Mouse (Mus musculus) gastrocnemius, postnatal 36 days (tissue): ENCODE measurements around the gene Rnasel. TPM values are rescaled to one million over a fixed set of nuclear protein-coding genes. Genes with fewer than 3 reads are reported as not detected.
"Not testable (repeated sequence)": the region's sequence is repeated elsewhere in the genome, so short reads cannot be mapped to it uniquely, and the experiment has no call there.

Experiments
- DNase-seq, 2 experiments: peaks; one replicate each; pipeline ENCODE4 v3.0.0; 2022
- intact Hi-C: fragments of 180-260 bp; cut with DNase I; formaldehyde crosslinking; loops from one replicate; pipeline ENCODE4 v1.15.1; 2025
- total RNA-seq, 2 experiments: library from RNA; stranded (reverse); gene quantifications; 2 replicates each; pipeline ENCODE4 v1.2.3; 2021

Rnasel gene
- total RNA-seq, 2 experiments from 2014 or later: 0.99 to 1.4 TPM

GRCm38 (mm10) chr1:153766298-153766697, 17.1 kb downstream of the Rnasel start:
- intact Hi-C loops: no loop called here
- no peak for DNase-seq

DNA sequence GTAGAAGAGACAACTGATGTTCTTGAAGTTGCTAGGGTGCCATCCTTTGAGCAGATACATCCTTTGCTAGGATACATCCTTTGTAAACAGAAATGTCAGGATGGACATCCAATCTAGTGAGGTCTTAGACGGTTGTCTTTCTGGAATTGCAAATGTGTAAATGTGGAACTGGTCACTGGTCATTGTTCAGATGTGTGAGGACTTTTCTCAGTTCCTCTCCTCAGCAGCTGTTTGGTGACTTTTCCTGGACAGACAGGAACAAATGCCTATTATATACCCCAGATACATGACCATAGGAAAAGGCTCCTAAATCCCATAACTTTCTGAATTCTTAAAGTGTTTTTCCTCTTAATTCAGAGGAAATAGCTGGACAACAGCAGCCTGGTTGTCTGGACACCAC, 18.1 kb downstream of the Rnasel start:
- intact Hi-C loops: no loop called here
- no peak for DNase-seq

- no peak for DNase-seq
- intact Hi-C loops: no loop called here
Measured at GRCm38 (mm10) chr1:153768465-153768864, 19.2 kb downstream of the Rnasel start.

DNA sequence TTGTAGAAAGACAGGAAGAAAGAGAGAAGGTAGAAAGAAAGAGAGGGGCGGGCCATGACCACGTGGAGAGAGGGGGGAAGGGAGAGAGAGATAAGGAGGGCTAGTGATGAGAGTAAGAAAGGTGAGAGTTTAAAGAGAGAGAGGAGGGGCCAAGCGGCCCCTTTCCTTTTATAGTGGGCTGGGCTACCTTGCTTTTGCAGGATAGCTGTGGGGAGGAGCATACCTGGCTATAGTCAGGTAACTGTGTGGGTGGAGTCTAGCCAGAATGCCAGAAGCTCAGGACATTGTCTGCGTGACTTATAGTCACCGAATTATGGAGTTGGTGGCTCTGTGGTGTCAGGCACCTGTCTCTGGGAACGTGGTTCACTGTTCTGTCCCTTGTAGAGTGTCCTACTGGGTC, 20.3 kb downstream of the Rnasel start:
- DNase-seq, intact Hi-C loops: not testable (repeated sequence)

GRCm38 (mm10) chr1:153769998-153770775, 21.0 kb downstream of the Rnasel start:
- DNase-seq: no peak
- intact Hi-C loops: no loop called here

DNA sequence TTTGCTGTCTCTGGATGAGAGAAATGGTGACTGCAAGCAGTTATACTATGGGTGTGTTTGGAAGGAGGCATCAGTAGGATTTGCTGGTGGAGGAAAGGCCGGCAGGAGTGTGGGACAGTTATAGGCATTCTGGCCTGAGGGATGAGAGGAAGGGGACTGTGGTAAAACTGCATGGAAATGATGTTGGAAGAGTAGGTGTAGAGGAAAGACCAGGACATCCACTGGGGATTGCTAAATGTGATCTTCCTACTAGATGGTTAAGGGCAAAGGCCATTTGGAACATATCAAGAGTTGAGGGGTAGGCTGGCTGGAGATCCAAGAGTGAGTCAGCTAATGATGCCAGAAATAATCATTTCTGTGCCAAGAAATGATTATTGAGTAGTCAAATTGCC, 21.5 kb downstream of the Rnasel start:
- intact Hi-C loops: no loop called here
- DNase-seq: no peak

DNA sequence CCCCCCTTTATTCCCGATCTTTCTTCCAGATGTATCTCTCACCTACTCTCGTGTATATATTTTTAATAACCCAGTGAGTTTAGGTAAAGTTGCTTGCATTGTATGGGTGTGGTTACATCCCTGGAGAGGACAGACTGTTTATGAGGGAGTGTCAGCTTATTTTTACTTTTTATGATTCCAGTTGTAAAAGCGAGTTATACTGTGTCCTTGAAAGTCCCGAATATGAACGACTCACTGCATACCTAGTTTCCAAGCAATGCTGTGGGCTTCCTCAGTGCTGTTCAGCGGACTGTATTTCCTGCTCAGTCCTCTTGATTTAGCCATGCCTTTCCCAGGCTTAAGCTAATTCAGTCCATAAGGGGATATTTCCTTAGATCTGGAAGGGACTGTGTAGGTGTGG, 25.9 kb downstream of the Rnasel start:
- no peak for DNase-seq
- intact Hi-C loops: no loop called here

DNA sequence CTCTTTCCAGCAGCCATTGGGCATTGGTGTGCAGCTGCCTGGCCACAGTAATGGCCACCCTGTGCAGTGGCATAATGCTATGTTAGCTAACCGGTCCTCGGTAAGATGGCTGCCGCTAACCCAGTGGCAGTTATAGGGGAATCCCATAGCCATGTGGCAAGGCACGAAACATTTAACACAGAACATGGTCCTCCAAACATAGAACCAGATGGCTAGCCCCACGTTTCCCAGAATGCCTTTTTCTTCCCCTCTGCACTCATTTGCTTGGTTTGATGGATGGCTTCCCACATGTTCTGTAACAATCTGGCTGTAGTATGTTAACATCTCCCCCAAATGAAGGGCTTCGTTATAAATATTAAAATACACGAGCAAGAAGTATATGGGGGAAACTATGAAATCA, 27.0 kb downstream of the Rnasel start:
- no peak for DNase-seq
- intact Hi-C loops: no loop called here

DNA sequence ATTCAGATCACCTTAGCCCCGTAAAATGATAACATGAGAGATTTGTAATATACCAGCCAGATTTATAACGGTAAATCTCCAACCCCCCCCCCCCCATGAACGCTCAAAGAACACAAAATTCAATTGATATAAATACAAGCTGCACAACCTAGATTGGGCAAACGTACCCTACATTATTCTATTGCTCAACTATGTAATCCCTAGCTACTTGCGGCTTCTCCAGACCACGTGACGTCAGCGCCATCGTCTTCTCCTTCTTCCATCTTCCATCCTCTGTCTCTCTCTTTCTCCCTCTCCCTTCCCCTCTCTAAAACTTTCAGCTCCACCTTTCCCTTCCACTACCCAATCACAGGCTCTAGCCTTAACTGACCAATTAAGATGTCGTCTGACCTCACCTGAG, 29.0 kb downstream of the Rnasel start:
- DNase-seq: no peak
- intact Hi-C loops: no loop called here

- no peak for DNase-seq
Measured at GRCm38 (mm10) chr1:153783339-153783738, 34.1 kb downstream of the Rnasel start.

DNA sequence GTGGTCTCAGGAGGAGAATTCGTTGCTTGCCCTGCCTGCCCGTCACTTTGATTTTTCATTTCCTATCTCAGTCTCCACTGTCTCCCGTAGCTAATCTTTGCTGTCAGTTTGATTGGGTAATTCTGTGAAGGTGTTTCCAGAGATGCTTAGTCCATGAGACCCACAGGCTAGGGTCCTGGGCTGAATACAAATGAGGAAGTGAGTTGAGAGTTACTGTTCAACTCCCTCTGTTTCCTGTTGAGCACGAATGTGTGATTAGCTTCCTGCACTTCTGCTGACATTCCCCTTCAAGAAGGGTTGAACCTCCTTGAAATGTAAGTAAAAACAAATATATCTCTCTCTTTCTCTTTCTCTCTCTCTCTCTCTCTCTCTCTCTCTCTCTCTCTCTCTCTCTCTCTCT, 36.4 kb downstream of the Rnasel start:
- DNase-seq: no peak
- intact Hi-C loops: no loop called here

More at GRCm38 (mm10) chr1:153783339-153783738, 34.1 kb downstream of the Rnasel start:
- intact Hi-C loops: no loop called here

DNA sequence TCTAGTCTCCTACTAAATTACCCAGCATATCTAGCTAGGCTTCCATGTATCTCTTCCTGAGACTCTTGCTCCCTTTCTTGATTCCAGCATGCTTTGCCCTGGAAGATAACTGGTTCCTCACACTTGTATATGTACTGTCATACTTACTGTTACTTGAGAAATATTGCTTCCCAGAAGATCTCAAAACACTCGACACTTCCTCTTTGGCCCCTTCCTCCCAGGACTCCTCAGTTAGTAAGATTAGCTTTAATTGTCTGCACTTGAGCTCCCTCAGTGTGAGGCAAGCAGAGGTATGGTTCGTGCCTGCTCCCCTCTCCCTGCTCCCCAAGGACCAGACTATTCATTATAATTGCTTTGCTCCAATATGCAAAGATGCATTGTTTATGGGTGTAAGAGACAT, 41.5 kb downstream of the Rnasel start:
- intact Hi-C loops: no loop called here
- no peak for DNase-seq

DNA sequence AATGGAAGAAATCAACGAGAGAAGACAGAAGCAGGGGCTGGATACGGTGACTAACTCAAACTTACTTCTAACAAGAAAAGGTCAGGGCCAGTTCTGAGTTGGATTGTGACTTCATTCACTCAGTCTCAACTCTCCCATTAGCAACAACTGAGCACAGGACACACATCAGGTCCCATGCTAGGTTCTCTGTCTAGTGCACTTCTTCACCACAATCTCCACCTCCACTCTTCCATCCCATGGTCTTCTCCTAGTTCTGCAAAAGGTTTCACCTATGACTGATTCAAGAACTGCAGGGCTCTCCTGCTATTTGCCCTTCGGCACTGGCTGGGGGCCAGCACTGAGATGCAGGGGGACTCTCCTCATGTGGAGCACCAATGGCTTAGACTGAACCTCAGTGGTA, 45.0 kb downstream of the Rnasel start:
- no peak for DNase-seq
- intact Hi-C loops: no loop called here

DNA sequence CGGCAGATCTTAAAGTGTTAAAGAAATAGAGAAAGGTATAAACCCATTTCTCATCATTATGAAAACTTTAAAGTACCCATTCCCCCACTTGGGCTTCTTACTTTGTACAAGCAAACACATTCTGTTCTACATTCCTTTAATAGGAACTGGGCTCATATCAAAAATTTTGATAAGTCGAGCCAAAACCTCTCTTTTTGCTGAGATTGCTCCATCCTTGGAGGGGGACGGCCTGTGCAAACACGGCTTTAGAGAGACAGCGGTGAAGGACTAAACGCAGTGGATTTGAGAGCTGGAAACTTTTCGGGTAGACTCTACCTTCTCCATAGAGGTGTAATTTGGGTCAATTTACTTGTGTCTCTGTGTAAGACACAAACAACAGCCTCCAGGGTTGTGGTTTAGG, 53.5 kb downstream of the Rnasel start:
- intact Hi-C loops: no loop called here
- DNase-seq: no peak

GRCm38 (mm10) chr1:153803530-153803929, 54.3 kb downstream of the Rnasel start:
- intact Hi-C loops: no loop called here
- DNase-seq: no peak

DNA sequence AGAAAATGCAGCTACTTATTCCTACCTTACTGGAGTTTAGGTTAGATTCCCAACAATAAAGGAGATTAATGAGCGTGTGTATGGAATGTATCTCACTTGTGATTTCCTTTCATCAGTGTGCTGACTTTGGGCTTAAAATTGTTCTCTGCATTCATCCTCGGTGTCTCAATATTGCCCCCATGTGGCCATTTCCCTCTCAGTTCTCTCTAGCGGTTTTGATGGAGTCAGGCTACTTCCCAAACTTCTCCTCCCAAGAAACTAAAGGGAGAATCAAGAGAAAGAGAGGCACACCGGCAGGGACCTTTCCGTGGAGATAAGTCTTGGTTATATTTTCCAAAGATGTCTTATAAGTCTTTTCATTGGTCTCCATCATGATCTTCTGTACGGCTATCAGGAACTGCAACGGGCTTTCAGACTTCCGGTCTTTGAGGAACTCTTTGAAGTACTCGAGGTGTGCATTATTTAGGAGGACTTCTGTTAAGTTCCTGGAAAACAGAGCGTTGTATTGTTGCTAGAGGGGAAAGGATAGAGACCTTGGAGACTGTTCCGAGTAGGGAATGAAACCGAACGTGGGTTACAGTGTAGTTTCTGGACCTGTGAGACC, 58.3 kb downstream of the Rnasel start:
- peak in 1 of 2 experiments; percentile 59 for DNase-seq
- intact Hi-C loops: no loop called here

Other genes starting within 250 kb of the Rnasel start
- 1 to 10 TPM; 1.7 to 1.9 TPM for gene Npl, start 199.4 kb upstream of the Rnasel start, total RNA-seq
- gene Rgs8, start 96.4 kb upstream of the Rnasel start, total RNA-seq: under 1 TPM in 1 of 2 experiments, not detected in 1; 0.05 TPM
- 1 to 10 TPM in 1 of 2 experiments, under 1 TPM in 1; 0.62 to 1.1 TPM for gene Rgs16, start 9.1 kb upstream of the Rnasel start, total RNA-seq
- under 1 TPM in 1 of 2 experiments, not detected in 1; 0.23 TPM for gene Rgsl1, start 94.7 kb downstream of the Rnasel start, total RNA-seq
- not detected for gene Teddm1b, start 124.9 kb downstream of the Rnasel start, total RNA-seq
- not detected for gene Teddm1a, start 142.3 kb downstream of the Rnasel start, total RNA-seq
- 100 to 1,000 TPM; 354 to 444 TPM for gene Glul, start 150.5 kb downstream of the Rnasel start, total RNA-seq
- 1 to 10 TPM; 1.6 to 2.9 TPM for gene Teddm2, start 150.8 kb downstream of the Rnasel start, total RNA-seq